Mouse (Mus musculus) heart, postnatal 14 days (tissue): ENCODE measurements around the gene Sostdc1. TPM values are rescaled to one million over a fixed set of nuclear protein-coding genes. Genes with fewer than 3 reads are reported as not detected.

Experiments
- DNase-seq, 2 experiments: peaks; one replicate each; pipeline ENCODE4 v3.0.0; 2021 to 2022
- intact Hi-C: fragments of 180-260 bp; cut with DNase I; formaldehyde crosslinking; loops from one replicate; pipeline ENCODE4 v1.15.1; 2025
- long read RNA-seq, 2 experiments: library from polyadenylated mRNA; stranded (forward); transcript quantifications; one replicate each; pipeline ENCODE4 v2.0.0; 2021
- total RNA-seq, 2 experiments: library from RNA; stranded (reverse); gene quantifications; 2 replicates each; pipeline ENCODE4 v1.2.3; 2021

Sostdc1 gene
- under 1 TPM; 0.24 to 0.45 TPM for total RNA-seq
- long read RNA-seq, experiment 1, partial matches to known transcripts, result 0 of 1 reads
- long read RNA-seq, experiment 1, other reads (novel, unspliced or antisense), result 0 of 1 reads
- long read RNA-seq, experiment 2, partial matches to known transcripts, result 0 of 2 reads
- long read RNA-seq, experiment 2, other reads (novel, unspliced or antisense), result 0 of 2 reads

- intact Hi-C loops, result no loop called here
- DNase-seq, result no peak
Observed at GRCm38 (mm10) chr12:36313916-36314315, at the start of gene Sostdc1. Gene Sostdc1 (plus strand): TSS chr12:36314139.

GRCm38 (mm10) chr12:36267670-36268246, 46.2 kb upstream of the Sostdc1 start:
- intact Hi-C loops, result no loop called here

GRCm38 (mm10) chr12:36274823-36275222, 39.1 kb upstream of the Sostdc1 start:
- no peak for DNase-seq
- intact Hi-C loops, result no loop called here

More at GRCm38 (mm10) chr12:36267670-36268246, 46.2 kb upstream of the Sostdc1 start:
- no peak for DNase-seq

- peak in 1 of 2 experiments; percentile 11 for DNase-seq
- intact Hi-C loops, result no loop called here
Observed at GRCm38 (mm10) chr12:36289634-36290033, 24.3 kb upstream of the Sostdc1 start.

- intact Hi-C loops, result no loop called here
- no peak for DNase-seq
Observed at GRCm38 (mm10) chr12:36290465-36290864, 23.5 kb upstream of the Sostdc1 start.

- intact Hi-C loops, result no loop called here
- no peak for DNase-seq
Observed at GRCm38 (mm10) chr12:36291346-36291745, 22.6 kb upstream of the Sostdc1 start.

- intact Hi-C loops, result no loop called here
- DNase-seq, result no peak
Observed at GRCm38 (mm10) chr12:36302326-36302725, 11.6 kb upstream of the Sostdc1 start.

GRCm38 (mm10) chr12:36302905-36303642, 10.9 kb upstream of the Sostdc1 start:
- intact Hi-C loops, result no loop called here
- DNase-seq, result no peak

GRCm38 (mm10) chr12:36308737-36309420, 5.1 kb upstream of the Sostdc1 start:
- intact Hi-C loops, result no loop called here
- DNase-seq, result no peak

- DNase-seq, result no peak
- intact Hi-C loops, result no loop called here
Observed at GRCm38 (mm10) chr12:36313015-36313414, 924 bp upstream of the Sostdc1 start.

- DNase-seq, result no peak
- intact Hi-C loops, result no loop called here
Observed at GRCm38 (mm10) chr12:36314446-36314845, 507 bp downstream of the Sostdc1 start.

GRCm38 (mm10) chr12:36315527-36315926, 1.6 kb downstream of the Sostdc1 start:
- intact Hi-C loops, result no loop called here
- no peak for DNase-seq

- DNase-seq, result no peak
- intact Hi-C loops, result no loop called here
Observed at GRCm38 (mm10) chr12:36316056-36316455, 2.1 kb downstream of the Sostdc1 start.

GRCm38 (mm10) chr12:36317036-36317819, 3.3 kb downstream of the Sostdc1 start:
- intact Hi-C loops, result no loop called here
- DNase-seq, result peak; percentile 34 to 41

GRCm38 (mm10) chr12:36317820-36318135, 3.8 kb downstream of the Sostdc1 start:
- DNase-seq, result no peak
- intact Hi-C loops, result no loop called here

- no peak for DNase-seq
- intact Hi-C loops, result no loop called here
Observed at GRCm38 (mm10) chr12:36326101-36326521, 12.2 kb downstream of the Sostdc1 start.

- DNase-seq, result no peak
- intact Hi-C loops, result no loop called here
Observed at GRCm38 (mm10) chr12:36332676-36333075, 18.7 kb downstream of the Sostdc1 start.

GRCm38 (mm10) chr12:36333837-36334281, 19.9 kb downstream of the Sostdc1 start:
- intact Hi-C loops, result no loop called here
- no peak for DNase-seq

- intact Hi-C loops, result no loop called here
Observed at GRCm38 (mm10) chr12:36344131-36344530, 30.2 kb downstream of the Sostdc1 start.

GRCm38 (mm10) chr12:36360064-36360463, 46.1 kb downstream of the Sostdc1 start:
- intact Hi-C loops, result no loop called here
- no peak for DNase-seq

More at GRCm38 (mm10) chr12:36344131-36344530, 30.2 kb downstream of the Sostdc1 start:
- DNase-seq, result no peak
